Mouse (Mus musculus): ENCODE results near the gene Golt1a. TPM values are rescaled to one million over a fixed set of nuclear protein-coding genes. Genes with fewer than 3 reads are reported as not detected.

Golt1a gene
- polyA plus RNA-seq, 1 experiment = 0.07 TPM

GRCm38 (mm10) chr1:133267813-133268492 is 41.6 kb upstream of the Golt1a start:
- no peak for DNase-seq
- H3K36me3 ChIP-seq (ENCODE audit: control insufficient read depth, insufficient read depth, low read length) = no peaks in the 10 kb centered on the region
- no peak overlapping the region for H3K27ac ChIP-seq (ENCODE audit: control insufficient read depth, insufficient read depth, low read length)
- H3K4me3 ChIP-seq (ENCODE audit: control insufficient read depth, insufficient read depth, low read length) = no peak overlapping the region
- TF ChIP-seq CTCF (IDR thresholded peaks at IDR 0.05; ENCODE audit: borderline replicate concordance, control insufficient read depth, extremely low read depth, insufficient read depth, low read length, poor library complexity) (no peak), POLR2A (IDR thresholded peaks at IDR 0.05; ENCODE audit: control insufficient read depth, extremely low read depth, insufficient read depth, low read length, poor library complexity) (no peak)
- H3K27me3 ChIP-seq (ENCODE audit: control insufficient read depth, insufficient read depth, low read length) = no peaks in the 10 kb centered on the region
- 84% methylated on average over 10 of the region's 10 CpGs for WGBS
- H3K4me1 ChIP-seq (replicated peaks; ENCODE audit: control insufficient read depth, insufficient read depth, low read length) = no peaks in the 10 kb centered on the region

GRCm38 (mm10) chr1:133268503-133268902 is 41.1 kb upstream of the Golt1a start:
- no peak for DNase-seq
- no peaks in the 10 kb centered on the region for H3K27me3 ChIP-seq (ENCODE audit: control insufficient read depth, insufficient read depth, low read length)
- H3K27ac ChIP-seq (ENCODE audit: control insufficient read depth, insufficient read depth, low read length) = no peak overlapping the region
- H3K4me3 ChIP-seq (ENCODE audit: control insufficient read depth, insufficient read depth, low read length) = no peak overlapping the region
- 93% methylated on average over 3 of the region's 3 CpGs for WGBS
- no peak for TF ChIP-seq CTCF (IDR thresholded peaks at IDR 0.05; ENCODE audit: borderline replicate concordance, control insufficient read depth, extremely low read depth, insufficient read depth, low read length, poor library complexity)
- no peak for TF ChIP-seq POLR2A (IDR thresholded peaks at IDR 0.05; ENCODE audit: control insufficient read depth, extremely low read depth, insufficient read depth, low read length, poor library complexity)
- H3K4me1 ChIP-seq (replicated peaks; ENCODE audit: control insufficient read depth, insufficient read depth, low read length) = no peaks in the 10 kb centered on the region
- H3K36me3 ChIP-seq (ENCODE audit: control insufficient read depth, insufficient read depth, low read length) = no peaks in the 10 kb centered on the region

GRCm38 (mm10) chr1:133270336-133270735 is 39.3 kb upstream of the Golt1a start:
- no peak overlapping the region for H3K27ac ChIP-seq (ENCODE audit: control insufficient read depth, insufficient read depth, low read length)
- H3K27me3 ChIP-seq (ENCODE audit: control insufficient read depth, insufficient read depth, low read length) = no peaks in the 10 kb centered on the region
- H3K4me3 ChIP-seq (ENCODE audit: control insufficient read depth, insufficient read depth, low read length) = no peak overlapping the region
- H3K4me1 ChIP-seq (replicated peaks; ENCODE audit: control insufficient read depth, insufficient read depth, low read length) = no peaks in the 10 kb centered on the region
- DNase-seq = no peak
- WGBS = 85% methylated on average over 6 of the region's 6 CpGs
- no peak for TF ChIP-seq POLR2A (IDR thresholded peaks at IDR 0.05; ENCODE audit: control insufficient read depth, extremely low read depth, insufficient read depth, low read length, poor library complexity)
- no peak for TF ChIP-seq CTCF (IDR thresholded peaks at IDR 0.05; ENCODE audit: borderline replicate concordance, control insufficient read depth, extremely low read depth, insufficient read depth, low read length, poor library complexity)
- no peaks in the 10 kb centered on the region for H3K36me3 ChIP-seq (ENCODE audit: control insufficient read depth, insufficient read depth, low read length)

- TF ChIP-seq CTCF (IDR thresholded peaks at IDR 0.05; ENCODE audit: borderline replicate concordance, control insufficient read depth, extremely low read depth, insufficient read depth, low read length, poor library complexity) (no peak), POLR2A (IDR thresholded peaks at IDR 0.05; ENCODE audit: control insufficient read depth, extremely low read depth, insufficient read depth, low read length, poor library complexity) (no peak)
- WGBS = 97% methylated on average over 19 of the region's 19 CpGs
- no peak overlapping the region for H3K27ac ChIP-seq (ENCODE audit: control insufficient read depth, insufficient read depth, low read length)
- no peak for DNase-seq
- H3K4me3 ChIP-seq (ENCODE audit: control insufficient read depth, insufficient read depth, low read length) = no peak overlapping the region
- H3K36me3 ChIP-seq (ENCODE audit: control insufficient read depth, insufficient read depth, low read length) = no peaks in the 10 kb centered on the region
- H3K4me1 ChIP-seq (replicated peaks; ENCODE audit: control insufficient read depth, insufficient read depth, low read length) = no peaks in the 10 kb centered on the region
- no peaks in the 10 kb centered on the region for H3K27me3 ChIP-seq (ENCODE audit: control insufficient read depth, insufficient read depth, low read length)
Observed at GRCm38 (mm10) chr1:133274163-133274562, 35.4 kb upstream of the Golt1a start.

GRCm38 (mm10) chr1:133276983-133277382 is 32.6 kb upstream of the Golt1a start:
- DNase-seq = no peak
- no peaks in the 10 kb centered on the region for H3K27me3 ChIP-seq (ENCODE audit: control insufficient read depth, insufficient read depth, low read length)
- TF ChIP-seq CTCF (IDR thresholded peaks at IDR 0.05; ENCODE audit: borderline replicate concordance, control insufficient read depth, extremely low read depth, insufficient read depth, low read length, poor library complexity) (no peak), POLR2A (IDR thresholded peaks at IDR 0.05; ENCODE audit: control insufficient read depth, extremely low read depth, insufficient read depth, low read length, poor library complexity) (no peak)
- H3K4me1 ChIP-seq (replicated peaks; ENCODE audit: control insufficient read depth, insufficient read depth, low read length) = no peaks in the 10 kb centered on the region
- H3K36me3 ChIP-seq (ENCODE audit: control insufficient read depth, insufficient read depth, low read length) = no peaks in the 10 kb centered on the region
- H3K4me3 ChIP-seq (ENCODE audit: control insufficient read depth, insufficient read depth, low read length) = no peak overlapping the region
- 70% methylated on average over 5 of the region's 5 CpGs for WGBS
- H3K27ac ChIP-seq (ENCODE audit: control insufficient read depth, insufficient read depth, low read length) = no peak overlapping the region

GRCm38 (mm10) chr1:133278539-133278938 is 31.1 kb upstream of the Golt1a start:
- Histone ChIP-seq H3K36me3 (ENCODE audit: control insufficient read depth, insufficient read depth, low read length) (no peaks in the 10 kb centered on the region), H3K4me3 (ENCODE audit: control insufficient read depth, insufficient read depth, low read length) (no peak overlapping the region), H3K27ac (ENCODE audit: control insufficient read depth, insufficient read depth, low read length) (no peak overlapping the region), H3K27me3 (ENCODE audit: control insufficient read depth, insufficient read depth, low read length) (no peaks in the 10 kb centered on the region), H3K4me1 (replicated peaks; ENCODE audit: control insufficient read depth, insufficient read depth, low read length) (no peaks in the 10 kb centered on the region)
- 93% methylated on average over 6 of the region's 6 CpGs for WGBS
- no peak for TF ChIP-seq CTCF (IDR thresholded peaks at IDR 0.05; ENCODE audit: borderline replicate concordance, control insufficient read depth, extremely low read depth, insufficient read depth, low read length, poor library complexity)
- TF ChIP-seq POLR2A (IDR thresholded peaks at IDR 0.05; ENCODE audit: control insufficient read depth, extremely low read depth, insufficient read depth, low read length, poor library complexity) = no peak
- no peak for DNase-seq
